Mouse (Mus musculus): ENCODE results near the gene Slc22a21. TPM values are rescaled to one million over a fixed set of nuclear protein-coding genes. Genes with fewer than 3 reads are reported as not detected.
"Not testable (repeated sequence)": the region's sequence is repeated elsewhere in the genome, so short reads cannot be mapped to it uniquely, and the experiment has no call there.

Slc22a21 gene
- polyA plus RNA-seq, 1 experiment from 2014 or later = 2.6 TPM

DNA sequence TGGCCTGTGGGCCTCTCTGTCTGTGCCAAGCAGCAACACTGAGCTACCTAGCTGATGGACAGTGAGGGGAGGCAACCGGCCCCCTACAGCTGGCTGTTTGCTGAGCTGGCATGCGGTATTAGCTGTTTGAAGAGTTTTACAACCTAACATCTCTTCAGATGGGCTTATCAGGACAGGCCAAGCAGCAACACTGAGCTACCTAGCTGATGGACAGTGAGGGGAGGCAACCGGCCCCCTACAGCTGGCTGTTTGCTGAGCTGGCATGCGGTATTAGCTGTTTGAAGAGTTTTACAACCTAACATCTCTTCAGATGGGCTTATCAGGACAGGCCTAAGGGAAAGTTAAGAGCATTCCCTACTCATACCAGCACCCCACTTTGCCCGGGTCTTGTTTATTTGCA lies 26.2 kb upstream of the Slc22a21 start:
- ATAC-seq (ENCODE audit: insufficient number of reproducible peaks, low FRiP score, low TSS enrichment, low read depth); H3K36me3 ChIP-seq (ENCODE audit: control insufficient read depth, insufficient read depth, low read length); H3K9ac ChIP-seq (ENCODE audit: low read length); DNase-seq (ENCODE audit: low spot score); H3K9me3 ChIP-seq (ENCODE audit: control insufficient read depth, low read length); H3K27me3 ChIP-seq (ENCODE audit: control insufficient read depth, insufficient read depth, low read length); H3K4me2 ChIP-seq (ENCODE audit: low read depth, severe bottlenecking); H3K4me3 ChIP-seq (ENCODE audit: low read depth, low read length); H3K4me1 ChIP-seq (ENCODE audit: control insufficient read depth, insufficient read depth, low read length); H3K27ac ChIP-seq (replicated peaks; ENCODE audit: low read depth, low read length): not testable (repeated sequence)
- WGBS = 9% methylated on average over 5 of the region's 5 CpGs

DNA sequence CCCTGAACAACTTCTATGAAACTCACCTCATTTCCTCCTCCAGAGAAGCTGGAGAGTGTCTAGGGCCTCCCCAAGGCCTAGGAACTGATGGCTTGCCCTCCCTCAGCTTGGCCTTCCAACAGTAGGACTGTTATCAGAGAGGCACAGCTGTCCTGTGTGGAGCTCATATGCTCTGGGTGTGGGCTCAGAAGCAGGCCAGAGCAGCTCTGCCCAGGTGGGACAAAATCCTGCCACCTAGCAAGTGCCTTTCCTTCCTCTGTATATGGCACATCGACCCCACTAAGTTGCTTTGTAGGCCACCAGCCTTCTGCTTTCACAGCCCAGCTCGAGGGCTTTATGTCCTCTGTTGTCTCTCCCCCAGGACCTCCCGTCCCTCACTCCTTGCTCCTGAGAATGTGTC lies 24.6 kb upstream of the Slc22a21 start:
- H3K4me2 ChIP-seq (ENCODE audit: low read depth, severe bottlenecking) = no peak overlapping the region
- WGBS = 74% methylated on average over 3 of the region's 3 CpGs
- ATAC-seq (ENCODE audit: insufficient number of reproducible peaks, low FRiP score, low TSS enrichment, low read depth) (no peak), DNase-seq (ENCODE audit: low spot score) (no peak)
- H3K27me3 ChIP-seq (ENCODE audit: control insufficient read depth, insufficient read depth, low read length) = no peaks in the 10 kb centered on the region
- no peaks in the 10 kb centered on the region for H3K36me3 ChIP-seq (ENCODE audit: control insufficient read depth, insufficient read depth, low read length)
- H3K9me3 ChIP-seq (ENCODE audit: control insufficient read depth, low read length) = no peaks in the 10 kb centered on the region
- no peaks in the 10 kb centered on the region; the same call in 1 of the 2 replicates for H3K4me1 ChIP-seq (ENCODE audit: control insufficient read depth, insufficient read depth, low read length)
- no peak overlapping the region for H3K9ac ChIP-seq (ENCODE audit: low read length)
- no peak overlapping the region for H3K27ac ChIP-seq (replicated peaks; ENCODE audit: low read depth, low read length)
- no peak overlapping the region for H3K4me3 ChIP-seq (ENCODE audit: low read depth, low read length)

GRCm38 (mm10) chr11:54004221-54004620 lies 24.1 kb upstream of the Slc22a21 start:
- Histone ChIP-seq H3K9me3 (ENCODE audit: control insufficient read depth, low read length) (no peaks in the 10 kb centered on the region), H3K4me1 (ENCODE audit: control insufficient read depth, insufficient read depth, low read length) (no peaks in the 10 kb centered on the region; the same call in 1 of the 2 replicates), H3K9ac (ENCODE audit: low read length) (no peak overlapping the region), H3K27ac (replicated peaks; ENCODE audit: low read depth, low read length) (no peak overlapping the region), H3K27me3 (ENCODE audit: control insufficient read depth, insufficient read depth, low read length) (no peaks in the 10 kb centered on the region), H3K4me2 (ENCODE audit: low read depth, severe bottlenecking) (no peak overlapping the region), H3K36me3 (ENCODE audit: control insufficient read depth, insufficient read depth, low read length) (no peaks in the 10 kb centered on the region), H3K4me3 (ENCODE audit: low read depth, low read length) (no peak overlapping the region)
- ATAC-seq (ENCODE audit: insufficient number of reproducible peaks, low FRiP score, low TSS enrichment, low read depth) (no peak), DNase-seq (ENCODE audit: low spot score) (no peak)
- WGBS = 83% methylated on average over 9 of the region's 9 CpGs

DNA sequence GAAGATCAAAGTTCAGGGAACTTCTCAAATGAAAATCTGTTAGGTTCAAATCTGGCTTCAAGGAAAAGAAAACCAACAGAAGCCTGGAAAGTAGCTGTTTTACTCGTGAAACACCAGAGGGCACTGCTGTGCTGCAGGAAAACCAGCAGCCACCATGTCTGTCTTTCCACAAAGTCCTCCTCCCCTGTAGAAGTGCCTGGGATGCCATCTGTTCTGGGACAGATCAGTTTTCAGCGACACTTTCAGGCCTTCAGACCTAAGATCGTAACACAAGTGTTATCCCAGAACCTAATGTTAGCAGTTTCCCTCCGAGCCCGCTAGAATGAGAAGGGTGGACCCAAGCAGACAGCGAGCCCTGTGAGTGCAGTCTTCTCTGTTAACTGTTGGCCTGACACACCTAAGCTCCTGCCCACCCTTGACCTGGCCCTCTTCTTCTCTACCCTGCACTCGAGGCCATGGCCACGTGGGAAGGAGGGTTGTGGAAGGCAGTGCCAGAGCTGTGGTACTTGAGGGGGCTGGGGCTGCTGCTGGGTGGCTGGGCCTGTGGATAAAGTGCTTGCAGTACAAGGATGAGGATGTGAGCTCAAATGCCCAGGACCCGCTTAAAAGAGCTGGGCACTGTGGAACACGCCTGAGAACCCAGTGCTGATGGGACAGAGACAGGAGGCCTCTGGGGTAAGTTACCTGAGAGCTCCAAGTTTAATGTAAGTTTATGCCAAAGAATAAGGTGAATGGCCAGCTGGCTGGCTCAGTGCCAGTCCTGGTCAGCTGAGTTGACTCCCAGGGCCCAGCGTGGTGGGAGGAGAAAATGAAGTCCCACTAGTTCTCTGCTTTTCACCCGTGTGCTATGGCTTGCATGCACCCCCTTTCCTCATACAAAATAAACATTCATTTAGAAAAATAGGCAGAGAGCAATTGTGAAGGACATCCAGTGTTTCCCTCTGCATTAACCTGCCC lies 22.9 kb upstream of the Slc22a21 start:
- H3K27me3 ChIP-seq (ENCODE audit: control insufficient read depth, insufficient read depth, low read length); H3K4me1 ChIP-seq (ENCODE audit: control insufficient read depth, insufficient read depth, low read length); H3K9me3 ChIP-seq (ENCODE audit: control insufficient read depth, low read length); H3K9ac ChIP-seq (ENCODE audit: low read length); H3K27ac ChIP-seq (replicated peaks; ENCODE audit: low read depth, low read length); H3K4me3 ChIP-seq (ENCODE audit: low read depth, low read length); ATAC-seq (ENCODE audit: insufficient number of reproducible peaks, low FRiP score, low TSS enrichment, low read depth); H3K4me2 ChIP-seq (ENCODE audit: low read depth, severe bottlenecking); H3K36me3 ChIP-seq (ENCODE audit: control insufficient read depth, insufficient read depth, low read length): not testable (repeated sequence)
- WGBS = 39% methylated on average over 12 of the region's 12 CpGs
- peak; percentile 77 for DNase-seq (ENCODE audit: low spot score)

- Histone ChIP-seq H3K4me3 (ENCODE audit: low read depth, low read length) (no peak overlapping the region), H3K4me2 (ENCODE audit: low read depth, severe bottlenecking) (no peak overlapping the region), H3K27ac (replicated peaks; ENCODE audit: low read depth, low read length) (no peak overlapping the region), H3K9me3 (ENCODE audit: control insufficient read depth, low read length) (no peaks in the 10 kb centered on the region), H3K27me3 (ENCODE audit: control insufficient read depth, insufficient read depth, low read length) (no peaks in the 10 kb centered on the region), H3K4me1 (ENCODE audit: control insufficient read depth, insufficient read depth, low read length) (no peaks in the 10 kb centered on the region), H3K9ac (ENCODE audit: low read length) (no peak overlapping the region), H3K36me3 (ENCODE audit: control insufficient read depth, insufficient read depth, low read length) (no peaks in the 10 kb centered on the region)
- ATAC-seq (ENCODE audit: insufficient number of reproducible peaks, low FRiP score, low TSS enrichment, low read depth) (no peak), DNase-seq (ENCODE audit: low spot score) (peak; percentile 70)
- 3% methylated on average over 5 of the region's 5 CpGs for WGBS
Measured at GRCm38 (mm10) chr11:54002147-54002760, 22.1 kb upstream of the Slc22a21 start.

- 83% methylated on average over 2 of the region's 2 CpGs for WGBS
- ATAC-seq (ENCODE audit: insufficient number of reproducible peaks, low FRiP score, low TSS enrichment, low read depth) = no peak
Measured at GRCm38 (mm10) chr11:53997661-53998060, 17.5 kb upstream of the Slc22a21 start.

GRCm38 (mm10) chr11:53992264-53992663 lies 12.1 kb upstream of the Slc22a21 start:
- Histone ChIP-seq H3K27ac (replicated peaks; ENCODE audit: low read depth, low read length) (no peak overlapping the region), H3K4me2 (ENCODE audit: low read depth, severe bottlenecking) (no peak overlapping the region), H3K36me3 (ENCODE audit: control insufficient read depth, insufficient read depth, low read length) (no peaks in the 10 kb centered on the region), H3K27me3 (ENCODE audit: control insufficient read depth, insufficient read depth, low read length) (no peaks in the 10 kb centered on the region), H3K9ac (ENCODE audit: low read length) (no peak overlapping the region), H3K9me3 (ENCODE audit: control insufficient read depth, low read length) (no peaks in the 10 kb centered on the region), H3K4me1 (ENCODE audit: control insufficient read depth, insufficient read depth, low read length) (no peaks in the 10 kb centered on the region), H3K4me3 (ENCODE audit: low read depth, low read length) (no peak overlapping the region)
- DNase-seq (ENCODE audit: low spot score) (no peak), ATAC-seq (ENCODE audit: insufficient number of reproducible peaks, low FRiP score, low TSS enrichment, low read depth) (no peak)
- WGBS = 89% methylated on average over 4 of the region's 4 CpGs

More at GRCm38 (mm10) chr11:53997661-53998060, 17.5 kb upstream of the Slc22a21 start:
- DNase-seq (ENCODE audit: low spot score) = no peak
- no peaks in the 10 kb centered on the region for H3K4me1 ChIP-seq (ENCODE audit: control insufficient read depth, insufficient read depth, low read length)
- H3K9ac ChIP-seq (ENCODE audit: low read length) = no peak overlapping the region
- H3K4me2 ChIP-seq (ENCODE audit: low read depth, severe bottlenecking) = no peak overlapping the region
- H3K4me3 ChIP-seq (ENCODE audit: low read depth, low read length) = no peak overlapping the region
- H3K9me3 ChIP-seq (ENCODE audit: control insufficient read depth, low read length) = no peaks in the 10 kb centered on the region
- no peak overlapping the region for H3K27ac ChIP-seq (replicated peaks; ENCODE audit: low read depth, low read length)
- no peaks in the 10 kb centered on the region for H3K27me3 ChIP-seq (ENCODE audit: control insufficient read depth, insufficient read depth, low read length)
- no peaks in the 10 kb centered on the region for H3K36me3 ChIP-seq (ENCODE audit: control insufficient read depth, insufficient read depth, low read length)

DNA sequence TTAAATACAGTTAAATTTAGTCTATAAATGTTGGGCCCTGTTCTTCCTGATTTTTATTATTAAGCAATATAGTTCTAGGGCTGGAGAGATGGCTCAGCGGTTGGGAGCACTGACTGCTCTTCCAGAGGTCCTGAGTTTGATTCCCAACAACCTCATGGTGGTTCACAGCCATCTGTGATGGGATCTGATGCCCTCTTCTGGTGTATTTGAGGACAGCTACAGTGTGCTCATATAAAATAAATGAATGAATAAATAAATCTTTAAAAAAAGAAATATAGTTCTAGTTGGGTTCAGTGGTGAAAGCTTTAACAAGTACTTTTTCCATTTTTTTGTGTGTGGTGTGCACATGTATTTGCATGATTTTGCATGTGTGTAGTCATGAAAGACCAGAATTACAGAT lies 9.1 kb upstream of the Slc22a21 start:
- Histone ChIP-seq H3K4me3 (ENCODE audit: low read depth, low read length) (no peak overlapping the region), H3K4me1 (ENCODE audit: control insufficient read depth, insufficient read depth, low read length) (no peaks in the 10 kb centered on the region), H3K9ac (ENCODE audit: low read length) (no peak overlapping the region), H3K27me3 (ENCODE audit: control insufficient read depth, insufficient read depth, low read length) (no peaks in the 10 kb centered on the region), H3K36me3 (ENCODE audit: control insufficient read depth, insufficient read depth, low read length) (no peaks in the 10 kb centered on the region), H3K4me2 (ENCODE audit: low read depth, severe bottlenecking) (no peak overlapping the region), H3K27ac (replicated peaks; ENCODE audit: low read depth, low read length) (no peak overlapping the region), H3K9me3 (ENCODE audit: control insufficient read depth, low read length) (no peaks in the 10 kb centered on the region)
- 54% methylated on average over 1 of the region's 1 CpGs for WGBS
- ATAC-seq (ENCODE audit: insufficient number of reproducible peaks, low FRiP score, low TSS enrichment, low read depth) (no peak), DNase-seq (ENCODE audit: low spot score) (no peak)

Data from limb, embryonic 11.5 days (tissue).